Mouse (Mus musculus): ENCODE results near the gene Rps27a.

DNA sequence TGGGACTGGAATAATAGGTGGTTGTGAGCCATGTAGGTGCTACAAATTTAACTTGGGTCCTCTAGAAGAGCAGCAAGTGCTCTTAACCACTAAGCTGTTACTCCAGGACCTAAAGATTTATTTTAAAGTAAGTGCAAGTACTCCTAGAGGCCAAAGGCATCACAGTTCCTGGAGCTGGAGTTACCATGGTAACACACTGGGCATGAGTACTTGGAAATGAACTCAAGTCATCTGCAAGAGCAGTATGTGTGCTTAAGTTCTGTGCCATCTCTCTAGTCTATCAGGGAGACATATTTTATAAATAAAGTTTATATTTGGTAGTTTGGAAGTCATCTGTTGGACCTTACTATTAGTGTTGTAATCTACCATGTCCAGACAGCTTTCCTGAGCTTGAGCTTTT is 47.3 kb upstream of the Rps27a start:
- TF ChIP-seq TAL1 (IDR thresholded peaks at IDR 0.05; ENCODE audit: low read length), result no peak
- no peak for TF ChIP-seq GATA1 (IDR thresholded peaks at IDR 0.05; ENCODE audit: low read length)
